Mouse (Mus musculus) heart, embryonic 13.5 days (tissue): ENCODE measurements around the gene Ppfia2. TPM values are rescaled to one million over a fixed set of nuclear protein-coding genes. Genes with fewer than 3 reads are reported as not detected.
A peak's percentile ranks its signal among the peaks of the same experiment; 100 is the strongest.

ENCODE experiments used
- ATAC-seq: fragments of 200-750 bp; cut with Nextera tagmentation; 2 replicates; pipeline ENCODE4 v1.8.0; 2017; ENCODE audit warnings: moderate TSS enrichment; ENCODE audit not compliant: insufficient number of reproducible peaks, low FRiP score, low TSS enrichment; ENCODE audit errors: extremely low read depth
- H3K27ac ChIP-seq: fragments of 300-500 bp; sonication (generic); replicated peaks from 2 replicates; pipeline ENCODE4 v1.5.1; 2015; ENCODE audit warnings: moderate library complexity, mild to moderate bottlenecking, inconsistent platforms
- H3K27me3 ChIP-seq: fragments of 300-500 bp; sonication (generic); replicated peaks from 2 replicates; pipeline ENCODE4 v1.6.1; 2015; ENCODE audit warnings: mild to moderate bottlenecking, inconsistent platforms
- H3K36me3 ChIP-seq: fragments of 300-500 bp; sonication (generic); 2 replicates; pipeline ENCODE4 v1.6.1; 2015; ENCODE audit warnings: mild to moderate bottlenecking, inconsistent platforms
- H3K4me1 ChIP-seq: fragments of 300-500 bp; sonication (generic); 2 replicates; pipeline ENCODE4 v1.6.1; 2015; ENCODE audit warnings: inconsistent platforms
- H3K4me2 ChIP-seq: fragments of 300-500 bp; sonication (generic); 2 replicates; pipeline ENCODE4 v1.6.1; 2015; ENCODE audit warnings: inconsistent platforms, mild to moderate bottlenecking, moderate library complexity
- H3K4me3 ChIP-seq: fragments of 300-500 bp; sonication (generic); 2 replicates; pipeline ENCODE4 v1.5.1; 2015; ENCODE audit warnings: moderate library complexity, mild to moderate bottlenecking, inconsistent platforms
- H3K9ac ChIP-seq: fragments of 300-500 bp; sonication (generic); 2 replicates; pipeline ENCODE4 v1.6.1; 2015; ENCODE audit warnings: inconsistent platforms, mild to moderate bottlenecking, moderate library complexity
- H3K9me3 ChIP-seq: fragments of 300-500 bp; sonication (generic); 2 replicates; pipeline ENCODE4 v1.6.1; 2016; ENCODE audit warnings: inconsistent platforms
- WGBS: fragments of 180-500 bp; shearing (Covaris S2); methylation state at CpG from one replicate; pipeline ENCODE4 v1.1.7; 2015; ENCODE audit warnings: mixed read lengths; 5-methylcytosine and 5-hydroxymethylcytosine counted together
- polyA plus RNA-seq: library from polyadenylated mRNA; unstranded; fragments of >200 nt; fragmentation: Nextera tagmentation; extraction: Ambion mirVana; gene quantifications from 2 replicates; pipeline ENCODE4 v1.2.1, GENCODE M21; 2015

The Ppfia2 gene
- polyA plus RNA-seq: 0.19 and 0.29 TPM in 2 replicates

GRCm38 (mm10) chr10:106469855-106470532, at the start of gene Ppfia2:
Gene Ppfia2 (plus strand): TSS chr10:106470339.
- peaks cover 34% of the 10 kb centered on the region for H3K27me3 ChIP-seq
- peak within 1 kb of the TSS; percentile 57 for H3K4me3 ChIP-seq
- peak within 1 kb of the TSS; percentile 77 for H3K4me2 ChIP-seq
- H3K4me1 ChIP-seq: peaks cover 4% of the 10 kb centered on the region; the same call in 1 of the 2 replicates
- under 1% methylated on average over 30 of the region's 30 CpGs for WGBS
- no peak for ATAC-seq
- H3K9me3 ChIP-seq: no peaks in the 10 kb centered on the region
- H3K9ac ChIP-seq: peak within 1 kb of the TSS; percentile 50
- H3K36me3 ChIP-seq: no peaks in the 10 kb centered on the region
- H3K27ac ChIP-seq: no peak within 1 kb of the TSS

DNA sequence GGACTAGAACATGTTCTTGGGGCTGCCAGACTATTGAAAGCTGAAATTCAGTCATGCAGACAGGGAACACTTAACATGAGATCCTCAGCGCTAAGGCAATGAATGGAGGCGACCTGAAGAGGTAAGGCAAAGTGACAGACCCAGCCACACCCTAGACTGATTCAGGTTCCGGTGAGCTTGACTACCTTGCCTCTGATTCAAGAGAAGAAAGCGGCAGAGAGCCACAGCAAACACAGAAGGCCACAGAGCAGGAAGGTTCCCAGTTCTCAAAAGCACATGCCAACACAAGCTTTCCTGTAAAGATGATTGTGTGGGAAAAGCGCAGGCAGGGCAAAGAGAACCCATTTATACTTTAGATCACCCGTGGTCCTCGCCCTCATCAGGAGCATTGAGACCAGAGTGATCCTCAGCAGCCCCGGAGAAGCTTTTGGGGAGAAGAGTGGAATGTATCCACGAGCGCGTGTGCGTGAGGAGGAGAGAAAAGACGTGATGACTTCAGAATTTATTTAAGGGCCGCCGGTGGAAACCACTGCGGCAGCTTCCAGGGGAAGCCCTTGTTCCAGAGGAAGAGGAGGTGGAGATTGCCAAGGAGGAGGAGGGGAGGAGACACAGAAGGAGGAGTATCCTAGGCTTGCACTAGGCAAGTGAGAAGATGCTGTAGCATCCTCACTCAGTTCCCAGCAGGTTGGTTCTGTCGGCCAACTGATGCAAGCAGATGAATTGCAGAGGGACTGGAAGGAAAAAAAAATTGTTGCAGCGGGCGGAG, 1.0 kb upstream of the Ppfia2 start:
- H3K4me3 ChIP-seq: peak overlapping the region; percentile 57
- peak overlapping the region; percentile 77 for H3K4me2 ChIP-seq
- no peak overlapping the region for H3K27ac ChIP-seq
- H3K4me1 ChIP-seq: peaks cover 4% of the 10 kb centered on the region; the same call in 1 of the 2 replicates
- ATAC-seq: no peak
- H3K9ac ChIP-seq: no peak overlapping the region
- no peaks in the 10 kb centered on the region for H3K9me3 ChIP-seq
- 5% methylated on average over 19 of the region's 19 CpGs for WGBS
- peaks cover 34% of the 10 kb centered on the region for H3K27me3 ChIP-seq
- H3K36me3 ChIP-seq: no peaks in the 10 kb centered on the region

GRCm38 (mm10) chr10:106470533-106471205, 530 bp downstream of the Ppfia2 start:
- Histone ChIP-seq H3K4me1 (peaks cover 4% of the 10 kb centered on the region; the same call in 1 of the 2 replicates), H3K27ac (no peak overlapping the region), H3K27me3 (peaks cover 34% of the 10 kb centered on the region), H3K36me3 (no peaks in the 10 kb centered on the region), H3K9me3 (no peaks in the 10 kb centered on the region), H3K4me3 (peak overlapping the region; percentile 57), H3K4me2 (peak overlapping the region; percentile 77), H3K9ac (peak overlapping the region; percentile 50)
- ATAC-seq: no peak
- WGBS: 13% methylated on average over 18 of the region's 18 CpGs

- Histone ChIP-seq H3K4me3 (no peak overlapping the region), H3K27ac (no peak overlapping the region), H3K9ac (no peak overlapping the region)
Measured at GRCm38 (mm10) chr10:106509281-106510165, 39.4 kb downstream of the Ppfia2 start.

GRCm38 (mm10) chr10:106566036-106566435, 95.9 kb downstream of the Ppfia2 start:
- no peak overlapping the region for H3K4me2 ChIP-seq

More at GRCm38 (mm10) chr10:106509281-106510165, 39.4 kb downstream of the Ppfia2 start:
- H3K27me3 ChIP-seq: no peaks in the 10 kb centered on the region
- no peaks in the 10 kb centered on the region for H3K36me3 ChIP-seq
- no peaks in the 10 kb centered on the region for H3K4me1 ChIP-seq
- H3K4me2 ChIP-seq: no peak overlapping the region
- WGBS: 73% methylated on average over 6 of the region's 6 CpGs
- ATAC-seq: no peak
- no peaks in the 10 kb centered on the region for H3K9me3 ChIP-seq

DNA sequence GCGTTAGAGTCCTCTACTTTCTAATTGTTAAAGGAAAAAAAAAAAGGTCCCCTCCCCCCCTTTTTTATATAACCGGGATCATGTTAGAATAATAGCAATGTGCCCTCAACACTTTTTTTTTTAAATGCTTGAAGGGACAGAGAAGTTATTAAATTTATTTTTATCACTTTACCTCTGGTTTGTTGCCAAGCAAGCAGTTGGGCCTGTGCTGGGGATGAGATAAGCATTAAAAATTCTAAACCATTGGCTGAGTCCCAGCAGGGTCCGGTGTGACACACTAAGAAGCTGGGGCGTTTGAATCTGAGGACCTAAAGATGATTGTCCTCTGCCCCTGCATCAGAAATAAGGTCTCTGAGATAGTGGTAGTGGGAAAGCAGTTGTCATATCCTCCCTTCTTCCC, 114.9 kb downstream of the Ppfia2 start:
- Histone ChIP-seq H3K27ac (no peak overlapping the region), H3K27me3 (no peaks in the 10 kb centered on the region), H3K4me3 (no peak overlapping the region), H3K9ac (no peak overlapping the region), H3K4me1 (peaks cover 5% of the 10 kb centered on the region), H3K4me2 (no peak overlapping the region), H3K36me3 (no peaks in the 10 kb centered on the region), H3K9me3 (no peaks in the 10 kb centered on the region)
- no peak for ATAC-seq
- WGBS: 42% methylated on average over 4 of the region's 4 CpGs

More at GRCm38 (mm10) chr10:106566036-106566435, 95.9 kb downstream of the Ppfia2 start:
- Histone ChIP-seq H3K4me1 (no peaks in the 10 kb centered on the region), H3K9me3 (no peaks in the 10 kb centered on the region), H3K9ac (no peak overlapping the region), H3K27ac (no peak overlapping the region), H3K27me3 (no peaks in the 10 kb centered on the region), H3K4me3 (no peak overlapping the region), H3K36me3 (no peaks in the 10 kb centered on the region)
- WGBS: 61% methylated on average over 4 of the region's 4 CpGs
- ATAC-seq: no peak

- Histone ChIP-seq H3K4me1 (peaks cover 5% of the 10 kb centered on the region), H3K27me3 (no peaks in the 10 kb centered on the region), H3K4me2 (no peak overlapping the region), H3K4me3 (no peak overlapping the region), H3K9ac (no peak overlapping the region), H3K36me3 (no peaks in the 10 kb centered on the region), H3K9me3 (no peaks in the 10 kb centered on the region), H3K27ac (no peak overlapping the region)
- no peak for ATAC-seq
- 5% methylated on average over 4 of the region's 4 CpGs for WGBS
Measured at GRCm38 (mm10) chr10:106585476-106586080, 115.4 kb downstream of the Ppfia2 start.

DNA sequence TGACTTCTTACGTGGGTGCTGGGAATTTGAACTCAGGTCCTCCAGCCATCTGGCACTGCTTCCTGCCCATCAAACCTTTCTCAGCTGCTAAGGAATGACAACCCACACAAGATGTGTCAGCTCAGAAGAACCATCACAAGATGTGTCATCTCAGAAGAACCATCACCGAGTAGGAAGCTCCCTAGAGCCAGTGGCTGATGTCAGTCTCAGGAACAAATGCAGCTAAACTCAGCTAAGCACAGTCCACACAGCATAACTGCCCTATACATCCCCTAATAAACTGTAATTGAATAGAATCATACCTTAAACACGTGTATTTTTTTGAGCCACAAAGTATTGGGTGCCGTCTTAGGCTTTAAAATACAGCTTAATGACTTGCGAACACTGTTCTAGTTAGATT, 117.7 kb downstream of the Ppfia2 start:
- Histone ChIP-seq H3K9me3 (no peaks in the 10 kb centered on the region), H3K36me3 (no peaks in the 10 kb centered on the region), H3K27ac (no peak overlapping the region), H3K27me3 (no peaks in the 10 kb centered on the region), H3K9ac (no peak overlapping the region), H3K4me3 (no peak overlapping the region), H3K4me2 (no peak overlapping the region), H3K4me1 (peaks cover 5% of the 10 kb centered on the region)
- 64% methylated on average over 5 of the region's 5 CpGs for WGBS
- ATAC-seq: no peak

GRCm38 (mm10) chr10:106590944-106591343, 120.8 kb downstream of the Ppfia2 start:
- no peaks in the 10 kb centered on the region for H3K27me3 ChIP-seq
- H3K4me2 ChIP-seq: no peak overlapping the region
- H3K36me3 ChIP-seq: no peaks in the 10 kb centered on the region
- H3K4me1 ChIP-seq: no peaks in the 10 kb centered on the region
- H3K27ac ChIP-seq: no peak overlapping the region
- H3K4me3 ChIP-seq: no peak overlapping the region
- 78% methylated on average over 1 of the region's 1 CpGs for WGBS
- H3K9me3 ChIP-seq: no peaks in the 10 kb centered on the region
- no peak overlapping the region for H3K9ac ChIP-seq
- ATAC-seq: no peak

GRCm38 (mm10) chr10:106596976-106597375, 126.8 kb downstream of the Ppfia2 start:
- ATAC-seq: no peak
- no peak overlapping the region for H3K4me2 ChIP-seq
- H3K27ac ChIP-seq: no peak overlapping the region
- no peaks in the 10 kb centered on the region for H3K36me3 ChIP-seq
- 30% methylated on average over 1 of the region's 1 CpGs for WGBS
- H3K9ac ChIP-seq: no peak overlapping the region
- H3K4me3 ChIP-seq: no peak overlapping the region
- no peaks in the 10 kb centered on the region for H3K9me3 ChIP-seq
- no peaks in the 10 kb centered on the region for H3K4me1 ChIP-seq
- H3K27me3 ChIP-seq: no peaks in the 10 kb centered on the region
